Mouse (Mus musculus) C2C12 (cell line): ENCODE measurements at regions not wholly inside any gene's neighbourhood (a gene's known extent, or its start where the extent isn't known, plus 50 kb on each side); places are given as distances from the start of the nearest gene placed in this dataset.

Experiments
- H3K27me3 ChIP-seq: one replicate; pipeline ENCODE4 v1.6.1; 2011; ENCODE audit not compliant: control insufficient read depth, insufficient read depth, insufficient read length
- H3K36me3 ChIP-seq: one replicate; pipeline ENCODE4 v1.6.1; 2011; ENCODE audit not compliant: control insufficient read depth, insufficient read depth
- H3K4me3 ChIP-seq: one replicate; pipeline ENCODE4 v1.5.1; 2011; ENCODE audit warnings: mild to moderate bottlenecking, control low read depth; ENCODE audit not compliant: poor library complexity, insufficient read depth, severe bottlenecking
- H3K79me2 ChIP-seq: one replicate; pipeline ENCODE4 v1.6.1; 2011; ENCODE audit not compliant: control insufficient read depth, insufficient read depth
- H3K79me3 ChIP-seq: one replicate; pipeline ENCODE4 v1.6.1; 2011; ENCODE audit warnings: low read depth, control low read depth
- H3ac ChIP-seq: one replicate; pipeline ENCODE3; 2011; ENCODE audit warnings: low read depth; ENCODE audit not compliant: control insufficient read depth, insufficient read length
- CEBPB ChIP-seq: IDR thresholded peaks from one replicate; pipeline ENCODE4 v1.6.1; 2011; ENCODE audit warnings: low read depth, mild to moderate bottlenecking, control low read depth, moderate library complexity
- CTCF ChIP-seq: IDR thresholded peaks from one replicate; pipeline ENCODE4 v1.5.1; 2011; ENCODE audit not compliant: control insufficient read depth, insufficient read depth, insufficient read length
- FOSL1 ChIP-seq: IDR thresholded peaks from one replicate; pipeline ENCODE4 v1.8.0; 2011; ENCODE audit warnings: mild to moderate bottlenecking, low read length; ENCODE audit not compliant: poor library complexity, insufficient read depth, severe bottlenecking
- MAX ChIP-seq: IDR thresholded peaks from one replicate; pipeline ENCODE4 v1.6.1; 2011; ENCODE audit warnings: mild to moderate bottlenecking, control low read depth
- MYOD1 ChIP-seq: IDR thresholded peaks from one replicate; pipeline ENCODE4 v1.6.1; 2011; ENCODE audit warnings: low read depth; ENCODE audit not compliant: control insufficient read depth, insufficient read length
- MYOG ChIP-seq: IDR thresholded peaks from one replicate; pipeline ENCODE4 v1.6.1; 2011; ENCODE audit not compliant: control insufficient read depth, insufficient read length; ENCODE audit errors: extremely low read depth
- USF1 ChIP-seq: IDR thresholded peaks from one replicate; pipeline ENCODE4 v1.6.1; 2011; ENCODE audit warnings: low read depth, mild to moderate bottlenecking, control low read depth, moderate library complexity

DNA sequence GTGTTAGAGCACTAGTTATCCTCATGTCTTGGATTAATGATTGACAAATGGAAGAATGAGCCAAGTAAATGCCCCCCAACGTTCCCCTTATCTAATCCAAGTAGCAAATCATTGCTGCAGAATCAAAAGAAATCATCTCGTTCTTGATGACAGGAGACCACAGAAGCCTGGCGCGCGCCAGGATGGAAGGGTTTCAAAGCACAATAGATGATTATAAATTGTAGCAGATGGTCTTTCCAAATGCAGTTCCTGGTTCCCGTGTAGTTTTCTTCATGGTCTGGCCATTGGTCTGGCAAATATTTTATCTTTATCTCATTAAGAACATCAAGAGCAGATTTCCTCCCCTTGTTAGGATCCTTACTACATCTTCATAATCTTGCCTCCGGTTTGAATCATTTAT, 721.8 kb upstream of the Auts2 start:
- no peaks in the 10 kb centered on the region for H3K27me3 ChIP-seq

DNA sequence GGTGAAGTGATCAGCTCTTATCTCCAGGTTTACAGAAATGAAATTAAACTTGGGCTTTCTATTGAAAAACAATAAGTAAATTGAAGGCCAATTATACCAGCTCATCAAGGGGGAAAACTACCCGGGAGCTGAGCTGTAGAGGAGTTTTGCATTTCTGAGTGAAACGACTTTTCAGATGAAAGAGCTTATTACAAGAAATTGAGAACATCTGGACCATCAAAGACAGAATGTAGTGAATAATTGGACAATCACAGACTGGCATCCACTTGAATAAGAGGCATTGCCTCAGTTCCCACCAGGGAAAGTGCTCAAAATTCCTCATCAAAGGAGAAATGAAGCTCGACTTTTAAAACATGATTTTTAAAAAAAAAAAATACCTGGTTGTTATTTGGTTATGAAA, 675.7 kb upstream of the Auts2 start:
- Histone ChIP-seq H3K4me3 (no peak overlapping the region), H3K79me2 (no peaks in the 10 kb centered on the region)

More for the DNA sequence above, 721.8 kb upstream of the Auts2 start:
- Histone ChIP-seq H3K79me3 (no peaks in the 10 kb centered on the region), H3K4me3 (no peak overlapping the region), H3K79me2 (no peaks in the 10 kb centered on the region), H3ac (no peak overlapping the region), H3K36me3 (no peaks in the 10 kb centered on the region)
- TF ChIP-seq CEBPB = no peak
- TF ChIP-seq FOSL1 = no peak
- TF ChIP-seq MYOD1 = no peak
- no peak for TF ChIP-seq CTCF
- TF ChIP-seq MAX = no peak

DNA sequence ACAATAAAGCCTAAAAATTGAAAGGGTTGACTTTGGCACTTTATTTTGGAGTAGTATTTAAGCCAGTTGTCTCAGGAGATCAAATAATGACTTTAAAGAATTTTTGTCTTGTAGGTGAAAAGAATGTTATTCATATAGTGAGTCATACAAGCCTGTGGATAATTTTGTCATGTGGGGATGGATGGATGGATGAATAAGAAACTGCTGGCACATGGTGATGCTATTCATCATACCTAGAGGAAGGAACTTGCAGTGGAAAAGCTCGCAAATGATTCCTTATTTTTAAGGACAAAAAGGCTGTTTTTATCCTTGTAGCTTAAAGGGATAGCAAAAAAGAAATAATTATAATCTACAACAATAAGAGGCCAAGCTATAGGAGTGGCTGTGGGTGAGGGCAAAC, 655.4 kb upstream of the Auts2 start:
- Histone ChIP-seq H3K4me3 (no peak overlapping the region), H3K36me3 (no peaks in the 10 kb centered on the region), H3K79me2 (no peaks in the 10 kb centered on the region), H3K27me3 (no peaks in the 10 kb centered on the region), H3K79me3 (no peaks in the 10 kb centered on the region), H3ac (no peak overlapping the region)
- TF ChIP-seq MYOG (no peak), CTCF (no peak), MYOD1 (no peak), USF1 (no peak), FOSL1 (no peak), CEBPB (no peak), MAX (no peak)

More for the DNA sequence above, 675.7 kb upstream of the Auts2 start:
- no peaks in the 10 kb centered on the region for H3K36me3 ChIP-seq
- no peak for TF ChIP-seq MYOG
- TF ChIP-seq MAX = no peak
- no peak for TF ChIP-seq CEBPB
- no peak for TF ChIP-seq MYOD1
- no peak overlapping the region for H3ac ChIP-seq
- no peaks in the 10 kb centered on the region for H3K79me3 ChIP-seq
- H3K27me3 ChIP-seq = no peaks in the 10 kb centered on the region

DNA sequence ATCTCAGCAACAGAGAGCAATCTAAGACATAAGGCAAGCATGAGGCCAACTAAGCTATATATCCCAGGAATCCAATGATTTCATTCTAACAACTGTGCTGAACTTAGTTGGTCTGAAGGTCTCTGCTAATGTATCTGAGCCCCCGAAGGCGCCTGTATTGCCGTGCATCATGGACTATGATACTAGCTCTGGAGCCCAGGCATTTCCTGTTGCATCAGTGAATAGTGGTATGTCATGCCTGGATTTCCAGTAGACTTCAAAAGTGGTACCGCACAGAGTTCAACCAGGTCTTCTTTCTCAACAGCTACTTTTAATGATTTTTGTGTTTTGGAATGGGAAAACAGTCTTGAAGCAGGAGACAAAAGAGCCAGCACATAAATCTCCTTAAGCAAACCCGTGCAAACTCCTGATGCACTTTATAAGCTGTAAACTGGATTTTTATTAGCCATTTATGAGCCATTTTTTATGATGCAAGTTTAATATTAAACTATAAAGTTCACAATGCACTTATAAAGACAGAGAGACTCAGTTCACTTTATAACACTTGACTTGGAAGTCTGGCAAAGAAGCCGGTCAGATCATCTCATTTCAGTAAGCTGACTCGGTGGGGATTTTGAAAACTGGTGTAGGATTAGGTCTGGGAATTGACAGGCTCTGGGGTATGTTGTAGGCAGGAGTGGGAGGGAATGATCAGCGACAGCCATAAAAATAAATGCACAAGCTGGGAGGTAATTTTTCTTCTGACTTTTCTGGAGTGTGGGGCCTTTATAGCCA, 646.8 kb upstream of the Auts2 start:
- H3ac ChIP-seq = no peak overlapping the region
- H3K27me3 ChIP-seq = no peaks in the 10 kb centered on the region
- no peaks in the 10 kb centered on the region for H3K79me3 ChIP-seq
- H3K4me3 ChIP-seq = no peak overlapping the region
- no peaks in the 10 kb centered on the region for H3K79me2 ChIP-seq
- TF ChIP-seq FOSL1 = no peak
- TF ChIP-seq MAX = no peak
- no peak for TF ChIP-seq MYOD1
- no peak for TF ChIP-seq USF1
- no peak for TF ChIP-seq MYOG
- TF ChIP-seq CTCF = no peak
- no peak for TF ChIP-seq CEBPB
- H3K36me3 ChIP-seq = no peaks in the 10 kb centered on the region

DNA sequence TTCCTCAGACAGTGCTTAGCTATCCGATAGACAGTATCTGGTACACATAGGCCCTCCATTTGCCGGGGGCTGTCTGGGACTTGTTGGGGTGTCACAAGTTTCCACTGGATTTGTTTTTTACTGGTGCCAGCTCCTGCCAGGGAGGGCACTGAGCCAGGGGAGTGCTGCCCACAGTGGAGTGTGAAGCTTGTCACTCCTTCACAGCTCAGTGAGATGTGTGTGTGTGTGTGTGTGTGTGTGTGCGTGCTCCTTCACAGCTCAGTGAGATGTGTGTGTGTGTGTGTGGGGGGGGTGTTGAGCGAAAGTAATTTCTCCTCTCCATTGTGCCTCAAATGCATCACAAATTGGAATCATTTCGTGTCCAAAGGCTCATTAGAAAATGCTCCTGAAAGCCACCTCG, 632.5 kb upstream of the Auts2 start:
- H3ac ChIP-seq = no peak overlapping the region
- no peaks in the 10 kb centered on the region for H3K27me3 ChIP-seq
- no peaks in the 10 kb centered on the region for H3K79me2 ChIP-seq
- no peaks in the 10 kb centered on the region for H3K36me3 ChIP-seq
- TF ChIP-seq MYOD1 = no peak
- TF ChIP-seq MAX = no peak
- no peak for TF ChIP-seq CTCF
- no peak for TF ChIP-seq MYOG
- TF ChIP-seq USF1 = no peak
- no peak overlapping the region for H3K4me3 ChIP-seq
- no peaks in the 10 kb centered on the region for H3K79me3 ChIP-seq

DNA sequence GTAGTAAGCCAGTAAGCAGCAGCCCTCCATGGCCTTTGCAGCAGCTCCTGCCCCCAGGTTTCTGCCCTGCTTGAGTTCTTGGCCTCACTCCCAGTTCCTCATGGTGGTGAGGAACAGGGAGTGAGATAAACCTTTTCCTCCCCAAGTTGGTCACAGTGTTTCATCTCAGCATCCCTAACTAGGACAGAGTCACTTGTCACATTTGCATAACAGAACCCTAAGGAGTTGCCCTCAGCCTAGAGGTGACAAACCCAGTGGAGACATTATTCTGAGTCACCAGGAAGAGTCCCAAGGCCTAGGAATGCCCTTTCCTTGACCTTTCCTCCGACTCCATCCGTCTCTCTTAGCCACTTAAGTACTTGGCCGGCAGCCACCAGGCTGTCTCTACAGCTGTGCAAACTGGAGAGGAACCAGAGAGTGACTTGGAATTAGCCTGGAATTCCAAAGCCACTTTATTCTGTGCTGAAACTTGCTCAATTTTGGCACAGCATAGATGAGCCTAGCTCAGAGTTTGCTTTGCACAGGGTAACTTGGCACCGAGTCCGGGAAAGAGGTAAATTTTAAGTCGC, 630.1 kb upstream of the Auts2 start:
- Histone ChIP-seq H3ac (no peak overlapping the region), H3K27me3 (no peaks in the 10 kb centered on the region), H3K79me3 (no peaks in the 10 kb centered on the region), H3K36me3 (no peaks in the 10 kb centered on the region), H3K79me2 (no peaks in the 10 kb centered on the region), H3K4me3 (no peak overlapping the region)
- TF ChIP-seq CTCF (no peak), MYOD1 (no peak), CEBPB (no peak), MAX (no peak), MYOG (no peak), USF1 (no peak), FOSL1 (no peak)
